Mouse (Mus musculus) liver, embryonic 15.5 days (tissue): ENCODE measurements around the gene Prr5. TPM values are rescaled to one million over a fixed set of nuclear protein-coding genes. Genes with fewer than 3 reads are reported as not detected.

ENCODE experiments used
- ATAC-seq: fragments of 200-750 bp; cut with Nextera tagmentation; 2 replicates; pipeline ENCODE4 v1.8.0; 2017; ENCODE audit warnings: moderate number of reproducible peaks, mild to moderate bottlenecking, moderate library complexity; ENCODE audit not compliant: insufficient read depth
- H3K27ac ChIP-seq: fragments of 300-500 bp; sonication (generic); replicated peaks from 2 replicates; pipeline ENCODE4 v1.5.1; 2015; ENCODE audit warnings: mild to moderate bottlenecking, inconsistent platforms
- H3K27me3 ChIP-seq: fragments of 300-500 bp; sonication (generic); 2 replicates; pipeline ENCODE4 v1.6.1; 2015; ENCODE audit warnings: mild to moderate bottlenecking, inconsistent platforms
- H3K36me3 ChIP-seq: fragments of 300-500 bp; sonication (generic); replicated peaks from 2 replicates; pipeline ENCODE4 v1.6.1; 2015; ENCODE audit warnings: moderate library complexity, mild to moderate bottlenecking, inconsistent platforms
- H3K4me1 ChIP-seq: fragments of 300-500 bp; sonication (generic); replicated peaks from 2 replicates; pipeline ENCODE4 v1.6.1; 2015; ENCODE audit warnings: inconsistent platforms
- H3K4me2 ChIP-seq: fragments of 300-500 bp; sonication (generic); 2 replicates; pipeline ENCODE4 v1.6.1; 2015; ENCODE audit warnings: moderate library complexity, mild to moderate bottlenecking, inconsistent platforms
- H3K4me3 ChIP-seq: fragments of 300-500 bp; sonication (generic); replicated peaks from 2 replicates; pipeline ENCODE4 v1.5.1; 2015; ENCODE audit warnings: mild to moderate bottlenecking, inconsistent platforms
- H3K9ac ChIP-seq: fragments of 300-500 bp; sonication (generic); 2 replicates; pipeline ENCODE4 v1.6.1; 2015; ENCODE audit warnings: moderate library complexity, mild to moderate bottlenecking, inconsistent platforms
- H3K9me3 ChIP-seq: fragments of 300-500 bp; sonication (generic); replicated peaks from 2 replicates; pipeline ENCODE4 v1.6.1; 2016; ENCODE audit warnings: inconsistent platforms
- WGBS: fragments of 180-500 bp; shearing (Covaris S2); methylation state at CpG from one replicate; pipeline ENCODE4 v1.1.7; 2015; ENCODE audit warnings: mixed read lengths; ENCODE audit not compliant: insufficient replicate concordance; 5-methylcytosine and 5-hydroxymethylcytosine counted together
- polyA plus RNA-seq: library from polyadenylated mRNA; unstranded; fragments of >200 nt; fragmentation: Nextera tagmentation; extraction: Ambion mirVana; gene quantifications from 2 replicates; pipeline ENCODE4 v1.2.1, GENCODE M21; 2015

Prr5 gene
- polyA plus RNA-seq: 5.1 and 6.2 TPM in 2 replicates

- Histone ChIP-seq H3K27ac (no peak within 1 kb of the TSS), H3K9me3 (no peaks in the 10 kb centered on the region), H3K4me3 (no peak within 1 kb of the TSS), H3K4me2 (no peak within 1 kb of the TSS), H3K4me1 (peaks cover 14% of the 10 kb centered on the region), H3K9ac (no peak within 1 kb of the TSS), H3K27me3 (peaks cover 9% of the 10 kb centered on the region; the same call in 1 of the 2 replicates), H3K36me3 (no peaks in the 10 kb centered on the region)
- ATAC-seq: no peak
- WGBS: 51% methylated on average over 14 of the region's 14 CpGs
These were observed at the start of gene Prr5 for GRCm38 (mm10) chr15:84668938-84669747. Gene Prr5, plus strand, starts transcription at chr15:84669620.

GRCm38 (mm10) chr15:84620028-84620427, 49.4 kb upstream of the Prr5 start:
- Histone ChIP-seq H3K4me1 (no peaks in the 10 kb centered on the region), H3K9me3 (no peaks in the 10 kb centered on the region), H3K27ac (no peak overlapping the region), H3K36me3 (no peaks in the 10 kb centered on the region), H3K4me2 (no peak overlapping the region), H3K4me3 (no peak overlapping the region), H3K9ac (no peak overlapping the region), H3K27me3 (peaks cover 9% of the 10 kb centered on the region)
- no peak for ATAC-seq
- 38% methylated on average over 3 of the region's 3 CpGs for WGBS

- no peak for ATAC-seq
- Histone ChIP-seq H3K9me3 (no peaks in the 10 kb centered on the region), H3K4me2 (no peak overlapping the region), H3K4me1 (no peaks in the 10 kb centered on the region), H3K27me3 (no peaks in the 10 kb centered on the region), H3K36me3 (no peaks in the 10 kb centered on the region), H3K27ac (no peak overlapping the region), H3K4me3 (no peak overlapping the region), H3K9ac (no peak overlapping the region)
- 39% methylated on average over 14 of the region's 14 CpGs for WGBS
These were observed 47.5 kb upstream of the Prr5 start for GRCm38 (mm10) chr15:84621722-84622428.

GRCm38 (mm10) chr15:84624870-84625269, 44.5 kb upstream of the Prr5 start:
- Histone ChIP-seq H3K4me1 (no peaks in the 10 kb centered on the region), H3K27ac (no peak overlapping the region), H3K4me3 (no peak overlapping the region), H3K4me2 (no peak overlapping the region), H3K9me3 (no peaks in the 10 kb centered on the region), H3K9ac (no peak overlapping the region), H3K27me3 (no peaks in the 10 kb centered on the region), H3K36me3 (no peaks in the 10 kb centered on the region)
- ATAC-seq: no peak
- 55% methylated on average over 9 of the region's 9 CpGs for WGBS

GRCm38 (mm10) chr15:84625712-84626414, 43.6 kb upstream of the Prr5 start:
- Histone ChIP-seq H3K4me3 (no peak overlapping the region), H3K4me2 (no peak overlapping the region), H3K4me1 (no peaks in the 10 kb centered on the region), H3K9ac (no peak overlapping the region), H3K36me3 (no peaks in the 10 kb centered on the region), H3K27me3 (no peaks in the 10 kb centered on the region), H3K27ac (no peak overlapping the region), H3K9me3 (no peaks in the 10 kb centered on the region)
- ATAC-seq: peak; percentile 47; the same call in 1 of the 2 replicates
- WGBS: 30% methylated on average over 6 of the region's 6 CpGs

- ATAC-seq: no peak
These were observed 42.1 kb upstream of the Prr5 start for GRCm38 (mm10) chr15:84627308-84627707.

GRCm38 (mm10) chr15:84629680-84630079, 39.7 kb upstream of the Prr5 start:
- Histone ChIP-seq H3K9ac (no peak overlapping the region), H3K4me3 (no peak overlapping the region), H3K9me3 (no peaks in the 10 kb centered on the region), H3K4me2 (no peak overlapping the region), H3K27me3 (no peaks in the 10 kb centered on the region), H3K36me3 (no peaks in the 10 kb centered on the region), H3K4me1 (no peaks in the 10 kb centered on the region), H3K27ac (no peak overlapping the region)
- ATAC-seq: no peak
- 6% methylated on average over 3 of the region's 3 CpGs for WGBS

More at GRCm38 (mm10) chr15:84627308-84627707, 42.1 kb upstream of the Prr5 start:
- H3K9ac ChIP-seq: no peak overlapping the region
- no peak overlapping the region for H3K27ac ChIP-seq
- no peak overlapping the region for H3K4me2 ChIP-seq
- no peaks in the 10 kb centered on the region for H3K4me1 ChIP-seq
- no peak overlapping the region for H3K4me3 ChIP-seq
- H3K36me3 ChIP-seq: no peaks in the 10 kb centered on the region
- H3K27me3 ChIP-seq: no peaks in the 10 kb centered on the region
- 56% methylated on average over 5 of the region's 5 CpGs for WGBS
- no peaks in the 10 kb centered on the region for H3K9me3 ChIP-seq

- Histone ChIP-seq H3K9ac (no peak overlapping the region), H3K27me3 (no peaks in the 10 kb centered on the region), H3K9me3 (no peaks in the 10 kb centered on the region), H3K4me2 (no peak overlapping the region), H3K4me3 (no peak overlapping the region), H3K36me3 (no peaks in the 10 kb centered on the region), H3K27ac (no peak overlapping the region), H3K4me1 (no peaks in the 10 kb centered on the region)
- no peak for ATAC-seq
- WGBS: 2% methylated on average over 7 of the region's 7 CpGs
These were observed 37.9 kb upstream of the Prr5 start for GRCm38 (mm10) chr15:84631560-84631959.

- no peak overlapping the region for H3K4me2 ChIP-seq
- WGBS: 42% methylated on average over 3 of the region's 3 CpGs
- H3K27me3 ChIP-seq: no peaks in the 10 kb centered on the region
- H3K9me3 ChIP-seq: no peaks in the 10 kb centered on the region
- no peak for ATAC-seq
- no peak overlapping the region for H3K4me3 ChIP-seq
- H3K9ac ChIP-seq: no peak overlapping the region
- no peaks in the 10 kb centered on the region for H3K36me3 ChIP-seq
- no peak overlapping the region for H3K27ac ChIP-seq
- H3K4me1 ChIP-seq: peaks cover 3% of the 10 kb centered on the region; the same call in 1 of the 2 replicates
These were observed 35.1 kb upstream of the Prr5 start for GRCm38 (mm10) chr15:84634361-84634760.

GRCm38 (mm10) chr15:84638405-84638804, 31.0 kb upstream of the Prr5 start:
- Histone ChIP-seq H3K27me3 (no peaks in the 10 kb centered on the region), H3K4me3 (no peak overlapping the region), H3K36me3 (no peaks in the 10 kb centered on the region), H3K9me3 (no peaks in the 10 kb centered on the region), H3K4me1 (peaks cover 9% of the 10 kb centered on the region), H3K4me2 (no peak overlapping the region), H3K27ac (no peak overlapping the region), H3K9ac (no peak overlapping the region)
- ATAC-seq: no peak

- Histone ChIP-seq H3K4me1 (peaks cover 9% of the 10 kb centered on the region), H3K4me3 (no peak overlapping the region), H3K9ac (no peak overlapping the region), H3K9me3 (no peaks in the 10 kb centered on the region), H3K4me2 (no peak overlapping the region), H3K36me3 (no peaks in the 10 kb centered on the region), H3K27me3 (no peaks in the 10 kb centered on the region), H3K27ac (no peak overlapping the region)
- no peak for ATAC-seq
- WGBS: 26% methylated on average over 5 of the region's 5 CpGs
These were observed 30.4 kb upstream of the Prr5 start for GRCm38 (mm10) chr15:84639072-84639450.
